Mouse (Mus musculus): ENCODE measurements around the gene Chil5. TPM values are rescaled to one million over a fixed set of nuclear protein-coding genes. Genes with fewer than 3 reads are reported as not detected.

The Chil5 gene
- total RNA-seq, 2 experiments from 2014 or later: not detected

Other genes with a start within 250 kb of the Chil5 start
- 100 to 1,000 TPM; 101 to 103 TPM for gene Rap1a, start 231.5 kb downstream of the Chil5 start, total RNA-seq (2021)
- gene Adora3, start 162.0 kb downstream of the Chil5 start, total RNA-seq (2021): under 1 TPM; 0.83 to 1.00 TPM
- not detected for gene Tmigd3, start 161.9 kb downstream of the Chil5 start, total RNA-seq (2021)
- gene I830077J02Rik, start 100.2 kb downstream of the Chil5 start, total RNA-seq (2021): under 1 TPM; 0.56 to 0.90 TPM
- gene Wdr77, start 73.4 kb downstream of the Chil5 start, total RNA-seq (2021): 10 to 100 TPM; 50.8 to 50.9 TPM
- 100 to 1,000 TPM; 277 to 291 TPM for gene Atp5f1, start 72.7 kb downstream of the Chil5 start, total RNA-seq (2021)
- gene Ovgp1, start 59.1 kb downstream of the Chil5 start, total RNA-seq (2021): 1 to 10 TPM; 2.8 to 3.0 TPM
- not detected for gene Pifo, start 18.2 kb downstream of the Chil5 start, total RNA-seq (2021)
- gene Chia1, start 80.4 kb upstream of the Chil5 start, total RNA-seq (2021): 1 to 10 TPM in 1 of 2 experiments, under 1 TPM in 1; 0.58 to 1.1 TPM
- gene Chil3, start 134.8 kb upstream of the Chil5 start, total RNA-seq (2021): not detected
- not detected for gene Chil4, start 186.7 kb upstream of the Chil5 start, total RNA-seq (2021)